Mouse (Mus musculus) heart, embryonic 12.5 days (tissue): ENCODE data around the gene Cd300a. TPM values are rescaled to one million over a fixed set of nuclear protein-coding genes. Genes with fewer than 3 reads are reported as not detected.

ENCODE experiments used
- ATAC-seq: fragments of 200-750 bp; cut with Nextera tagmentation; 2 replicates; pipeline ENCODE4 v1.8.0; 2017; ENCODE audit warnings: moderate TSS enrichment, moderate library complexity; ENCODE audit not compliant: insufficient number of reproducible peaks, low FRiP score
- H3K27ac ChIP-seq: fragments of 300-500 bp; sonication (generic); 2 replicates; pipeline ENCODE4 v1.5.1; 2016; ENCODE audit warnings: mild to moderate bottlenecking, moderate library complexity; ENCODE audit not compliant: poor library complexity, severe bottlenecking
- H3K27me3 ChIP-seq: fragments of 300-500 bp; sonication (generic); replicated peaks from 2 replicates; pipeline ENCODE4 v1.6.1; 2016; ENCODE audit warnings: mild to moderate bottlenecking, moderate library complexity
- H3K36me3 ChIP-seq: fragments of 300-500 bp; sonication (generic); 2 replicates; pipeline ENCODE4 v1.6.1; 2016; ENCODE audit warnings: mild to moderate bottlenecking, moderate library complexity
- H3K4me1 ChIP-seq: fragments of 300-500 bp; sonication (generic); replicated peaks from 2 replicates; pipeline ENCODE4 v1.6.1; 2016; ENCODE audit warnings: mild to moderate bottlenecking
- H3K4me2 ChIP-seq: fragments of 300-500 bp; sonication (generic); 2 replicates; pipeline ENCODE4 v1.6.1; 2016; ENCODE audit warnings: mild to moderate bottlenecking, moderate library complexity
- H3K4me3 ChIP-seq: fragments of 300-500 bp; sonication (generic); 2 replicates; pipeline ENCODE4 v1.5.1; 2016; ENCODE audit warnings: mild to moderate bottlenecking
- H3K9ac ChIP-seq: fragments of 300-500 bp; sonication (generic); 2 replicates; pipeline ENCODE4 v1.6.1; 2016; ENCODE audit warnings: mild to moderate bottlenecking, moderate library complexity
- H3K9me3 ChIP-seq: fragments of 300-500 bp; sonication (generic); replicated peaks from 2 replicates; pipeline ENCODE4 v1.6.1; 2016; ENCODE audit warnings: mild to moderate bottlenecking, moderate library complexity
- WGBS: fragments of 180-500 bp; shearing (Covaris S2); methylation state at CpG from one replicate; pipeline ENCODE4 v1.1.7; 2016; 5-methylcytosine and 5-hydroxymethylcytosine counted together
- polyA plus RNA-seq: library from polyadenylated mRNA; unstranded; fragments of >200 nt; fragmentation: Nextera tagmentation; extraction: Ambion mirVana; gene quantifications from 2 replicates; pipeline ENCODE4 v1.2.1, GENCODE M21; 2016

Cd300a gene
- polyA plus RNA-seq, 1 experiment from 2014 or later: 0.40 TPM

GRCm38 (mm10) chr11:114879666-114880065 is 10.2 kb upstream of the Cd300a start:
- no peak overlapping the region for H3K4me2 ChIP-seq
- no peaks in the 10 kb centered on the region for H3K36me3 ChIP-seq
- H3K4me3 ChIP-seq: no peak overlapping the region
- no peak overlapping the region for H3K27ac ChIP-seq
- no peak overlapping the region for H3K9ac ChIP-seq
- no peaks in the 10 kb centered on the region for H3K27me3 ChIP-seq
- H3K4me1 ChIP-seq: peaks cover 16% of the 10 kb centered on the region
- H3K9me3 ChIP-seq: no peaks in the 10 kb centered on the region
- no peak for ATAC-seq
- WGBS: 77% methylated on average over 2 of the region's 2 CpGs

GRCm38 (mm10) chr11:114880185-114880584 is 9.7 kb upstream of the Cd300a start:
- H3K4me2 ChIP-seq: no peak overlapping the region
- peaks cover 11% of the 10 kb centered on the region for H3K4me1 ChIP-seq
- H3K9me3 ChIP-seq: no peaks in the 10 kb centered on the region
- H3K27me3 ChIP-seq: no peaks in the 10 kb centered on the region
- no peaks in the 10 kb centered on the region for H3K36me3 ChIP-seq
- no peak overlapping the region for H3K9ac ChIP-seq
- ATAC-seq: no peak
- no peak overlapping the region for H3K27ac ChIP-seq
- H3K4me3 ChIP-seq: no peak overlapping the region

- Histone ChIP-seq H3K27me3 (no peaks in the 10 kb centered on the region), H3K4me1 (peaks cover 7% of the 10 kb centered on the region), H3K9me3 (no peaks in the 10 kb centered on the region), H3K27ac (no peak overlapping the region), H3K36me3 (no peaks in the 10 kb centered on the region), H3K4me2 (no peak overlapping the region), H3K9ac (no peak overlapping the region), H3K4me3 (no peak overlapping the region)
- 0% methylated on average over 1 of the region's 1 CpGs for WGBS
- ATAC-seq: no peak
These were observed 9.3 kb upstream of the Cd300a start for GRCm38 (mm10) chr11:114880589-114880988.

- 84% methylated on average over 4 of the region's 4 CpGs for WGBS
- Histone ChIP-seq H3K4me2 (no peak overlapping the region), H3K27me3 (no peaks in the 10 kb centered on the region), H3K4me3 (no peak overlapping the region), H3K9me3 (no peaks in the 10 kb centered on the region), H3K9ac (no peak overlapping the region), H3K36me3 (no peaks in the 10 kb centered on the region), H3K27ac (no peak overlapping the region), H3K4me1 (no peaks in the 10 kb centered on the region)
- ATAC-seq: no peak
These were observed 6.5 kb upstream of the Cd300a start for GRCm38 (mm10) chr11:114883251-114883789.

GRCm38 (mm10) chr11:114884380-114885100 is 5.3 kb upstream of the Cd300a start:
- Histone ChIP-seq H3K9me3 (no peaks in the 10 kb centered on the region), H3K36me3 (no peaks in the 10 kb centered on the region), H3K9ac (no peak overlapping the region), H3K27me3 (no peaks in the 10 kb centered on the region), H3K4me3 (no peak overlapping the region), H3K27ac (peak overlapping the region; percentile 14), H3K4me2 (no peak overlapping the region), H3K4me1 (no peaks in the 10 kb centered on the region)
- 61% methylated on average over 4 of the region's 4 CpGs for WGBS
- ATAC-seq: 0 out of 2 replicates have a peak, but pooled peaks have one; percentile 42

- Histone ChIP-seq H3K36me3 (no peaks in the 10 kb centered on the region), H3K27ac (no peak overlapping the region), H3K4me3 (no peak overlapping the region), H3K9ac (no peak overlapping the region), H3K27me3 (no peaks in the 10 kb centered on the region), H3K4me2 (no peak overlapping the region), H3K4me1 (no peaks in the 10 kb centered on the region), H3K9me3 (no peaks in the 10 kb centered on the region)
- 55% methylated on average over 5 of the region's 5 CpGs for WGBS
- no peak for ATAC-seq
These were observed 701 bp downstream of the Cd300a start for GRCm38 (mm10) chr11:114890542-114890941.

- 0 out of 2 replicates have a peak, but pooled peaks have one; percentile 23 for ATAC-seq
- H3K9me3 ChIP-seq: no peaks in the 10 kb centered on the region
- H3K4me3 ChIP-seq: no peak overlapping the region
- no peaks in the 10 kb centered on the region for H3K27me3 ChIP-seq
- H3K4me1 ChIP-seq: no peaks in the 10 kb centered on the region
- no peak overlapping the region for H3K4me2 ChIP-seq
- no peak overlapping the region for H3K9ac ChIP-seq
- no peaks in the 10 kb centered on the region for H3K36me3 ChIP-seq
- 58% methylated on average over 3 of the region's 3 CpGs for WGBS
- no peak overlapping the region for H3K27ac ChIP-seq
These were observed 6.2 kb downstream of the Cd300a start for GRCm38 (mm10) chr11:114896085-114896484.

GRCm38 (mm10) chr11:114898026-114898425 is 8.2 kb downstream of the Cd300a start:
- Histone ChIP-seq H3K27me3 (no peaks in the 10 kb centered on the region), H3K9ac (no peak overlapping the region), H3K4me2 (no peak overlapping the region), H3K27ac (no peak overlapping the region), H3K9me3 (no peaks in the 10 kb centered on the region), H3K4me1 (no peaks in the 10 kb centered on the region), H3K36me3 (no peaks in the 10 kb centered on the region), H3K4me3 (no peak overlapping the region)
- 48% methylated on average over 1 of the region's 1 CpGs for WGBS
- ATAC-seq: no peak

- H3K27ac ChIP-seq: no peak overlapping the region
- H3K4me2 ChIP-seq: no peak overlapping the region
- H3K36me3 ChIP-seq: no peaks in the 10 kb centered on the region
- H3K4me1 ChIP-seq: no peaks in the 10 kb centered on the region
- no peaks in the 10 kb centered on the region for H3K9me3 ChIP-seq
- no peaks in the 10 kb centered on the region for H3K27me3 ChIP-seq
- no peak overlapping the region for H3K4me3 ChIP-seq
- 84% methylated on average over 4 of the region's 4 CpGs for WGBS
- no peak overlapping the region for H3K9ac ChIP-seq
- 0 out of 2 replicates have a peak, but pooled peaks have one; percentile 15 for ATAC-seq
These were observed 13.4 kb downstream of the Cd300a start for GRCm38 (mm10) chr11:114903224-114903623.

- H3K9ac ChIP-seq: no peak overlapping the region
- H3K4me3 ChIP-seq: no peak overlapping the region
- 61% methylated on average over 4 of the region's 4 CpGs for whole genome bisulfite sequencing
- no peaks in the 10 kb centered on the region for H3K9me3 ChIP-seq
- ATAC-seq: no peak
- H3K4me2 ChIP-seq: no peak overlapping the region
- 0 out of 2 replicates have a peak, but pooled peaks cover 1% of the 10 kb centered on the region for H3K4me1 ChIP-seq
- H3K36me3 ChIP-seq: no peaks in the 10 kb centered on the region
- no peaks in the 10 kb centered on the region for H3K27me3 ChIP-seq
- H3K27ac ChIP-seq: no peak overlapping the region
These were observed 17.7 kb downstream of the Cd300a start for GRCm38 (mm10) chr11:114907567-114907966.

GRCm38 (mm10) chr11:114908086-114908485 is 18.2 kb downstream of the Cd300a start:
- H3K27ac ChIP-seq: no peak overlapping the region
- no peak overlapping the region for H3K4me2 ChIP-seq
- H3K9me3 ChIP-seq: no peaks in the 10 kb centered on the region
- no peak overlapping the region for H3K9ac ChIP-seq
- no peak for ATAC-seq
- H3K4me3 ChIP-seq: no peak overlapping the region
- H3K4me1 ChIP-seq: 0 out of 2 replicates have a peak, but pooled peaks cover 6% of the 10 kb centered on the region
- H3K36me3 ChIP-seq: no peaks in the 10 kb centered on the region
- 37% methylated on average over 4 of the region's 4 CpGs for WGBS
- H3K27me3 ChIP-seq: no peaks in the 10 kb centered on the region
